Mouse (Mus musculus) thymus, postnatal 0 days (tissue): ENCODE data around the gene Arl3. TPM values are rescaled to one million over a fixed set of nuclear protein-coding genes. Genes with fewer than 3 reads are reported as not detected.

Experiments
- DNase-seq: peaks from one replicate; pipeline ENCODE4 v3.0.0-alpha.2; 2015; ENCODE audit warnings: low spot score
- polyA plus RNA-seq: library from polyadenylated mRNA; unstranded; fragments of >200 nt; fragmentation: Nextera tagmentation; extraction: Ambion mirVana; gene quantifications from 2 replicates; pipeline ENCODE4 v1.2.1, GENCODE M21; 2015

Gene Arl3
- polyA plus RNA-seq, 1 experiment from 2014 or later: 52.3 TPM

GRCm38 (mm10) chr19:46518828-46519621, 54.0 kb downstream of the Arl3 start:
- DNase-seq: no peak

GRCm38 (mm10) chr19:46518352-46518787, 54.6 kb downstream of the Arl3 start:
- DNase-seq: peak; percentile 89

- DNase-seq: peak; percentile 49
Observed at GRCm38 (mm10) chr19:46517529-46518351, 55.3 kb downstream of the Arl3 start.

- DNase-seq: peak; percentile 57
Observed at GRCm38 (mm10) chr19:46516667-46517528, 56.1 kb downstream of the Arl3 start.

- no peak for DNase-seq
Observed at GRCm38 (mm10) chr19:46515287-46515821, 57.6 kb downstream of the Arl3 start.

- no peak for DNase-seq
Observed at GRCm38 (mm10) chr19:46514387-46514786, 58.6 kb downstream of the Arl3 start.

- peak; percentile 40 for DNase-seq
Observed at GRCm38 (mm10) chr19:46511263-46511662, 61.7 kb downstream of the Arl3 start.

GRCm38 (mm10) chr19:46510824-46511223, 62.2 kb downstream of the Arl3 start:
- DNase-seq: peak; percentile 82

GRCm38 (mm10) chr19:46510401-46510800, 62.6 kb downstream of the Arl3 start:
- DNase-seq: no peak

GRCm38 (mm10) chr19:46509736-46510135, 63.3 kb downstream of the Arl3 start:
- DNase-seq: no peak

GRCm38 (mm10) chr19:46509202-46509601, 63.8 kb downstream of the Arl3 start:
- peak; percentile 34 for DNase-seq

- DNase-seq: no peak
Observed at GRCm38 (mm10) chr19:46508738-46509137, 64.3 kb downstream of the Arl3 start.

- no peak for DNase-seq
Observed at GRCm38 (mm10) chr19:46507806-46508205, 65.2 kb downstream of the Arl3 start.

GRCm38 (mm10) chr19:46507181-46507581, 65.8 kb downstream of the Arl3 start:
- no peak for DNase-seq

GRCm38 (mm10) chr19:46506372-46506717, 66.7 kb downstream of the Arl3 start:
- no peak for DNase-seq

GRCm38 (mm10) chr19:46505646-46506371, 67.2 kb downstream of the Arl3 start:
- no peak for DNase-seq

GRCm38 (mm10) chr19:46504822-46505417, 68.1 kb downstream of the Arl3 start:
- DNase-seq: no peak

- DNase-seq: no peak
Observed at GRCm38 (mm10) chr19:46504085-46504552, 68.9 kb downstream of the Arl3 start.

- DNase-seq: peak; percentile 90
Observed at GRCm38 (mm10) chr19:46503351-46504084, 69.5 kb downstream of the Arl3 start.
